Mouse (Mus musculus): ENCODE measurements at regions not wholly inside any gene's neighbourhood (a gene's known extent, or its start where the extent isn't known, plus 50 kb on each side); places are given as distances from the start of the nearest gene placed in this dataset.

DNA sequence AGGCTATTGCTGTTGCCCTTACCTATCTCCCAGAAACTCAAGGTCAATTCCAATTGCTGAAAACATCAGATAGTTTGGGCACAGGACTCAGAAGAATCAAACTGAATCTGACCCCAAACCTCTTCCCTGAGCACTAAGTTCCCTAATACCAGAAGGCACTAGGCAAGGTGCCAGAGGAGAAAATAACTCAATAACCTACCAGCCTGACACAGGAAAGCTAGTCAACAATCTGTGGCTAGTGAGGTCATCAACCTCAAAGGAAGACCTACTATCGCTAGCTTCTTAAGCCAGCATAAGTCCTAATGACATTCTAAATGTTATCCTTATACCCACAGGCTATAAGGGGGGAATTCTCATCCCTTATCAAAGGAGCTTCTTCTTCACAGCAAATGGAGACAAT, 491.2 kb downstream of the Kctd12 start:
- in situ Hi-C loops (cut with MboI; ENCODE audit: low sequenced_read_pairs): no loop called here

DNA sequence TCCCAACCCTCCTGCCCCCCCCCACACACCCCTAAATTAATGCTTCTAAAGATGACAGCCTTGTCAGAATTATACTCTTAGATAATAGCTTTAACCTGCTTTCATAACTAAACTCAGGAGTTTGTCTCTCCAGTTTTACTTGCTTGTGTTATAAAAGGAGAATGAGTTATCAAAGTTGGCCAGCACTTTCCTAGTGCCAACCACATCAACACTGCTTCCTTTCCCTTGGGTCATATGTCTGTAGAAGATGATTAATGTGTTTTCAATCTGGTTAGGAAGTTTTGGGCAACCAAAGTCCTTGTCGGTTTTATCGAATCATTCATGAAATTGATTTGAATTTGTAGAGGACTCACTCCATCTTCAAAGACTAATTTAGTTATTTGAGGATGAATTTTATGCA, 505.3 kb downstream of the Kctd12 start:
- in situ Hi-C loops (cut with MboI; ENCODE audit: low sequenced_read_pairs): no loop called here

DNA sequence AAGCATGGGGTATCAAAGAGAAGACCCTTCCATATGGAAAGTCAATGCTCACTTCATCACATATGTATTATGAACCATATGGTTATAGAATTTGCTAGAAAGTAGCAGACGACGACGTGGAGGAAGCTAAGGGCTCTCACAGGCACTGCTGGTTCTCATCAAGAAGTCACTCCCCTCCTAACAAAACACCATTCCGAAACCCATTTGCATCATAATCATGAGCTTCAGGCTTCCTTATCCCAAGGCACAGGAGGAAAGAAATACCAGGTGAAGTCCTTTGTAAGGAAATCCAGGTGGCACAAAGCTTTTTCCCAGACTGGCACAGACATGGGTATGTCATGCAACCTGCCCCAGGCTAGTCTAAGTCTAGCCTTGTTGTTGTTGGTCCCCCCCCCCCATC, 513.1 kb downstream of the Kctd12 start:
- in situ Hi-C loops (cut with MboI; ENCODE audit: low sequenced_read_pairs): no loop called here

DNA sequence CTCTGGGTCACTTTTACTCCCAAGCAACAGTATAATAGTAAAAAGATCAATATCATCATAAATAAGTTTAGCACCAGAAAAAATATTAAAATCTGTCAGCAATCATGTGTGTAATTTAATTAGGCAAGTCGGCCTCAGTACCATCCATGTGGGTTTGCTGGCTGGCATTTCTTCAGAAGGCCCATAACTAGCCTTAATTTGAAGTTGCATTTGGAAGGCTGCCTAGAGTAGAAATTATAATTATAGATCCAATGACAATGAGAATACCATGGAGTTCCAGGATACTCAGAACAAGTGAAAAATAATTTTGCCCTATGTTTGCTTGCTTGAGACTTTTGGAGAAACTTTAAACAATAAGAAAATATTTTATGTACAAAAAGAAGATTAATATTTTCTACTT, 521.4 kb downstream of the Kctd12 start:
- in situ Hi-C loops (cut with MboI; ENCODE audit: low sequenced_read_pairs): no loop called here

DNA sequence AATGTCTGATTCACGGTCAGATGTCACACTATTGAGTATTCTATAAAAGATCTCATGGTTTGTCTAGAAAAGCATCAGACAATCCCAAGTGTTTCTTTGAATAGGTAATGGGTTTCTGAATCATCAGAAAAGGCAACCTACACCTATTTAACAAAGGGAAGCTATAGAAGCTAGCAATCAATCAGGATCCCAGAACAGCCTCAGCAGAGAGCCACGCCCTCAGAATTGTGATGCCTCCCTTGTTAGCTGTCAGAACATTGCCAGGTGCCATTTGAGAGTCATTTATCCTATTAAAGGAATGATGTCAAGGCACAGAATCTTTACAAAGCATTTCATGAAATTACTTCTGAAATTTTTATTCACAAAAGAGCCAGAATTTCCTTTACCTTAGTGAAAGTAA, 542.7 kb downstream of the Kctd12 start:
- in situ Hi-C loops (cut with MboI; ENCODE audit: low sequenced_read_pairs): no loop called here

DNA sequence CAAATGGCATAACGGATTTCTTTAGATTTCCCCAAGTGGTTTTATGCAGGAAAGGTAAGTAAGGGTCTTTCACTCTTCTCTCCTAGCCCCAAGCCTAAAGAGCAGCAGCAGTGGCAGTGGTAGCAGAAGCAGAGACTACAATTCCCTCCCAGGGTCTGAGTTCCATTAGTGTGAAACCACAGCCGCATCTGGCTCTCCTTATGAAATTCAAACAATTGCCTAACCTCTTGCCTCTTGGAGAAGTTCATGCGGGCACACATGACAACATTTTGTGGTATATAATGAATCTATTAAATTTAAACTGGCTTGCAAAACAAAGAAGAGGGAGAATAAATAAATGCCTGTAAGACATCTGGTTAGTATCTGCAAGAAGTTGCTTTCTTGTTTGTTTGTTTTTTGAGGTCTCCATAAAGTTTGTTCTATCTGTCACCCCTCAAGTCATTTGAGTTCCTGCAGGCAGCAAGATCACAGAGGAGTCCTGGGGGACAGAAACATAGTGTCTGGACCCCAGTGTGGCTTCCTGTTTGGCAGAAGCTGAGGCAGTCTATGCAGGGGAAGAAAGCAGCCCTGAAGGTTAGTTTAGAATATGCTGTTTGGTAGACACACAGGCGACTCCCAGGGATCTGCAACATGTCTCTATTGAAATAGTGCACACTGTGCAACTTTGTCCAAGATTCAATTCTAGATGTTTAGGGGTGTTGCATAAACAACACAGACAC, 578.9 kb downstream of the Kctd12 start:
- in situ Hi-C loops (cut with MboI; ENCODE audit: low sequenced_read_pairs): no loop called here

DNA sequence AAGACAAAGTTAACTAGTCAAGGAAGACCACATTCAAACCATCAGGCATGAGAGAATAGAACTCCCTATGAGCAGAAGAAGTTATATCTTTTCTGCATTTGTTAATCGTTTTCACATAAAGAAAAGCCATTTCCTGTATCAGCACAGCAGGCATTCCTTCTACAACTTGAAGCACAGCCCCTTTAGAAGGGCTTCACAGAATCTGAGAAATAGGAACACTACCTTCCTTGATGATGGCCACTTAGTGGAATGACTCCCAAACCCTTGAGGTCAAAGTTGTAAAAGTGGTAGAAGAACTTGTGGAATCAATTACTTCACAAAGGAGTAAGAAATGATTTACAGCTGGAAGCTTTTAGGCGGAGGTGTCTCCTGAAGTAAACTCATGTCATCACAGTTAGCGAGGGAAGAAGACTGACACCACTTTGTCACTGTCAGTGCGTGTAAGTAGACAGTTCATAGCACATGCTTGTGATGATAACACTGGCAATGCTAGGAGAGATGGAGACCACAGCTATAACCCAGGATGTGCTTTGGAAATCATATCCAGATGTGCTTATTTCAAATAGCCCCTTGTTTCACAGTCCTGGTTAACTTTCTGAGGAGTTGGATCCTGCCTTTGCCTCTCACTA, 580.3 kb downstream of the Kctd12 start:
- in situ Hi-C loops (cut with MboI; ENCODE audit: low sequenced_read_pairs): no loop called here

DNA sequence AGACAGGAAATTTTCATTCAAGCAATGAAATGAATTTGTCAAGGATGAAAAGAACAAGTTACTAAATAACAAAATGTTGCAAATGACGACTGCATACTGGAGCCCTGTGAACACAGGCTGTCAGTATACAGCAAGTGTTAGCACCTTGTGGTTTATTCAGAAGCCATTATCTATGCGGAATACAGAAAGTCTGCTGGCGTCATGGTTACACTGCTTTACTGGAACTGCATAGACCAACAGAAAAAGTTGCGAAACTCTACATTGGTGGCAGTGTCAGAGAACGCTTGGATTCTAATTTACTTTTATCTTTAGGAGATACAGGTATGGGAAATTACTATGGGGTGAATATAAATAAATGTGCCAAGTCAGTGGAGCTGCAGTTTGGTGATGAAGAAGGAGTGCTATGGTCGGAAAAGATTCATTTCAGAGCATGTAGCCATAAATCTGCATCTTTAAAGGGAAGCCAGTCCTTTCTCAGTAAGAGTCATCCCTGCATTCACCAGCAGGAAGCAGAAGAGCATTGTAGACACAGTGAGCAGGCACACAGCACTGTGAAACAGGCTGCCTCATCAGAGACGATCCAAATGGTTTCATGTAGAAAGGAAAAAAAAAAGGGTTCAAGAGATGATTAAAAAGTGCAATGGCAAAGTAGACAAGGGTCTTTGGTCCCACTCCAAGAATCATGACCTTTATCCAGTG, 586.3 kb downstream of the Kctd12 start:
- in situ Hi-C loops (cut with MboI; ENCODE audit: low sequenced_read_pairs): no loop called here

DNA sequence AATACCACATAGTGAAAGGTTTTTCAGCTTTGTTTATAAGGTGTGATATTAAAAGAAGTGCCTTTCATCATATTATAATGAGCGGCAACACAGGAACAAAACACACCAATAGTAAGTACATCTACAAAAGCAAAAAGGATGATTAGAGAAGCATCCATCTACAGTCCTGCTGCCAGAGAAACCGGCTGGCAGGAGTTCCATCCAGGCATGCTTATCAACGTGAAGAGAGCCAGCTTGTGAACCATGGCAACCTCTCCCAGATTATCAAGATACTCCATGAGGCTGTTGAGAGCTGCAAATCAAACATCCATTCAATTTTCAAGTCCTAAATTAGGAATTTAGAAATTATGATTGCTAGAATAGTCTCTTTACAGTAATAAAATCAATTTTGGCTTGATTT, 590.1 kb downstream of the Kctd12 start:
- in situ Hi-C loops (cut with MboI; ENCODE audit: low sequenced_read_pairs): no loop called here

DNA sequence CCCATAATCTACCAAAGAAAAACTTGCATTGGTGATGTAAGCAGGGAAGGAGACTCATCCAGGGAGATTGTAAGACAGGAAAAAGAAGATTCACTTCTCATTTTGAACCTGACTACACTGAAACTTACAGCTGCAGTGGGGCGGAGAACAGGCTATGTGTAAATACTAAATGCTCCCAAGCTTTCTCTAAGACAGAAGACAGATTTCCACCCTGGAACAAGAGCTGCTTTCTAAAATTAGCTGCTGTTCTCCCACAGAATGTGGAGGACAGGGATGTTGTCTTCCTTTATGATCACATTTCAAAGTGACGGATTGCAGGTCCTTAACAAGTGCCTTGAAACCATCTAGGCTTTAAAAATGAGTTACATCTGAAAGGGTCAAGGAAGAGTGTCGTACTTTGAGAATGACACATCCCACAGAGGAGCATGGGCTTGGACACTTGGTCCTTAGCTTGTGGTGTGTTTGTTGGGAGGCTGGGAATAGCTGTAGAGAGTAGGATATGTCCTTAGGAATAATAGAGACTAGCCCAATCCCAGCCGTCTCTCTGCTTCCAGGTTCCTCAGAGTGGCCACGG, 609.4 kb downstream of the Kctd12 start:
- in situ Hi-C loops (cut with MboI; ENCODE audit: low sequenced_read_pairs): no loop called here

DNA sequence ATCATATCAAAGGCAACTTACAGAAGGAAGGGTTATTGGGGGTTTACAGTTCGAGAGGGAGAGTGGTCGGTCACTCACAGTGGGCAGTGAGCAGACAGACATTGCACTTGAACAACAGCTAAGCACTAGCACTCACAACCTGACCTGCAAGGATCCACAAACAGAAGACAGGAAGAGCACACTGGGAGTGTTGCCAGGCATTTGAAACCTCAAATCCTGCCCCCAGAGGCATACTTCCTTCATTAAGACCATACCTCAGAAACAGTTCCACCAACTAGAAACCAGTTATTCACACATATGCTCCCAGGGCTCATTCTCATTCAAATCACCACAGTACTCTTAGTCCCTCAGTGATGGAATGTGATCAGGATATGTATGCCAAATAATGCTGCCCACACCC, 620.8 kb downstream of the Kctd12 start:
- in situ Hi-C loops (cut with MboI; ENCODE audit: low sequenced_read_pairs): no loop called here

DNA sequence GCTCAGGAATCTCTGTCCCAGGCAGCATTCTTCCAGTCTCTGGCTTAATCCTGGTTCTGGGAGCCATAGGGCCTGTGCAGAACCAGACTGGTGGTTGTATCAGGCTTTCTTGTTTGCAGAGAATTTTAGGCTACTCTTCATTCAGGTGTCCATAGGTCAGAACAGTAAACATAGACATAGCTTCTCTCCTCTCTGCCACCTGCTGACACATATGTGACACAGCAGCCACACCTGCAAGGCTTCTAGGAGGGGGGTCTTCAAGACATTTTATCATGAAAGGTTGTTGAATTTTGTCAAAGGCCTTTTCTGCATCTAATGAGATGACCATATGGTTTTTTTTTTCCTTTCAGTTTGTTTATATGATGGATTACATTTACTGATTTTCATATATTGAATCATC, 599.7 kb downstream of the Lmo7 start:
- in situ Hi-C loops (cut with MboI; ENCODE audit: low sequenced_read_pairs): no loop called here

DNA sequence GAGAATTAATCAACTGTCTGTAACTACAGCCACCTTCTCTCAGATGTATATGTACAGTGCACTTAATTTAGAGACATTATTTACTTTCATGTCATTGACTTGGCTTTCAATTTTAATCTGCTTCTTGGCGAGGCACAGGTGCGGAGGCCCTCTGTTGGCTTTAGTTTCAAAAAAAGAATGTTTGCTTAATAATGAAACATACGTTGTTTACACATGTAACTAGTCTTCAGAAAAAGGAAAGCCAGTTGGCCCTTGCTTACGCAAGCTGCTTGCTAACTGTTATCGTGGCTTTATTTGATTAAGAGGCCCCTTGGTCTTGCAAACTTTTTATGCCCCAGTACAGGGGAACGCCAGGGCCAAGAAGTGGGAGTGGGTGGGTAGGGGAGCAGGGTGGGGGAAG, 576.6 kb downstream of the Lmo7 start:
- in situ Hi-C loops (cut with MboI; ENCODE audit: low sequenced_read_pairs): no loop called here

DNA sequence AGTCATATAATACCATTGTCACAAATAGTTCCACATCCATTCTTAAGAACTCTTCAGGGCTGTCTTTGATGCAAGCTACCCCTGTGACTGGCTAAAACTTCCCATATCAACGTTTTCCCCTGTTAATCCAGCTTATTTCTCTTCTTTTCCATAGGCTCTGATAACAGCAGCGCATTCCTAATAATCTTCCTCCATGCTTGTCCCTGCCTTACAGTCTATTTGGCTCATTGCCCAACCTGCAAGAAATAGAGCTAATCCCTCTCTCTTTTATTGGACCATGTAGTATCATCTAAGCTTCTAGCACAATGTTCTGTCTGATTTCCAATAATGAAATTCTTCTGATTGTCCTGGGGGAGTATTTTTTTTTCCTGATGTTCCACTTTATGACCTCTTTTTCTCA, 573.1 kb downstream of the Lmo7 start:
- in situ Hi-C loops (cut with MboI; ENCODE audit: low sequenced_read_pairs): no loop called here

DNA sequence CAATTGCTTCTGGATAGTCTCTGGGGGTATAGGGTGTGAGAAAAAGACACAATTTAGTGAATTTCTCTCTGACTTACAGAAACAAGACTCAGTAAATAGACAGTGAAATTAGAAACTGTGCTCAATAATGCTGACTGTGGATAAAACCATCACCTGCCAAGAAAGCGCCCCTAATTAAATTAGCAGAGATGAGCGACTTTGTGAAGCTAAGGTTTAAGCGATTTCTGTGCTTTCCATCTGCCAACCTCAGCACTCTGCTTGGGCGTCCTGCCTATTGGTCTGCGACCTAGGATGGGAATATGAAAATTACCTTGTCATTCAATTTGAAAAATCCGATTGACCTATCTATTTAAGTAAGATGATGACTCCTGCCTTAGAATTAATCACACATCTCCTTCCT, 570.5 kb downstream of the Lmo7 start:
- in situ Hi-C loops (cut with MboI; ENCODE audit: low sequenced_read_pairs): no loop called here

DNA sequence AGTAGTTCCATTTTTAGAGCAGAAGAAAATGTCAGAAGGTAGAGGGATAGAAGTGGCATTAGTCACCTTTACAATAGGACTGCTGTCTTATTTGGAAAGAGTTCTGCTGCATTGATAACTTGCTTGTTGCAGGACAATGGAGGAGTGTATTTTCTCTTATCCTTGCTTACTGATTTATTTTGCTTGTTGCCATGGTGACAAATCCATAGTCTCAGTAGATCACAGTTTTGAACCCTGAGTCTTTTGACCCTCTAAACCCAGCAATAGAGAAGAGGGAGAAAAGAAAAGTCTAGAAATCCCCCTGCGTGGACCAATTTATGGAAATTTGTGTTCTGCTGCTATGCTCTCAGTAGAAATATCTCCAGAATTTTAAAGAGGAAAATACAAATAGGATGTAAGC, 561.6 kb downstream of the Lmo7 start:
- in situ Hi-C loops (cut with MboI; ENCODE audit: low sequenced_read_pairs): no loop called here

DNA sequence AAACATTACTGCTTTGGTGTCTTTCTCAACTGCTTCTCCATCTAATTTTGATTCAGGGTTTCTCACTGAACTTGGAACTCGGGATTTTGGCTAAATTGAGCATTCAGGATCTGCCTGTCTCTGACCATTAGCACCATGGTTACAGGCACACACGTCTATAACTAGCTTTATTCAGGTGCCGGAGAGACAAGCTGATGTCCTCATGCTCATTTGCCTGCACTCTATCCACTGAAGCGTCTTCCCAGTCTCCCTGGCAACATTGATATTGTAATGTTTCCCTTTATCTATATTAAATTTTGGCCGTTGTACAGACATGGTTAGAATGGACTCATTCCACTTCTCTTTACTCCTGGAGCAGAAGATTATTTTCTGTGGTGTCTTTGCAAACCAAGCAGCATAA, 520.3 kb downstream of the Lmo7 start:
- in situ Hi-C loops (cut with MboI; ENCODE audit: low sequenced_read_pairs): no loop called here

DNA sequence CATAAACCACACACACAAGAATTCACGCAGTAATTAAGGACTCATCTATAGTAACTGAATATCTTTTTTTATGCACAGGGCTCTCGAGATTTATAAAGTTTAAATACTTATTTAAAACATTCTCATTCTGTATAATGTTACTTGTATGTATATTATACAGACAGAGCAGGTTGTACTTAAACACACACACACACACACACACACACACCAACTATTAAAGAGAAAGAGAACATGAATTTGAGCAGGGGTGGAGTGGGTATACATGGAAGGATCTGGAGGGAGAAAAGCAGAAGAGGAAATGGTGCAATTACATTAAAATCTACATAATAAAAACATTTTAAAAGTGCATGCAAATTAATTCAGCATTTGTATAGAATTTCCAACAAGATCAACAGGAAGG, 518.8 kb downstream of the Lmo7 start:
- in situ Hi-C loops (cut with MboI; ENCODE audit: low sequenced_read_pairs): no loop called here

DNA sequence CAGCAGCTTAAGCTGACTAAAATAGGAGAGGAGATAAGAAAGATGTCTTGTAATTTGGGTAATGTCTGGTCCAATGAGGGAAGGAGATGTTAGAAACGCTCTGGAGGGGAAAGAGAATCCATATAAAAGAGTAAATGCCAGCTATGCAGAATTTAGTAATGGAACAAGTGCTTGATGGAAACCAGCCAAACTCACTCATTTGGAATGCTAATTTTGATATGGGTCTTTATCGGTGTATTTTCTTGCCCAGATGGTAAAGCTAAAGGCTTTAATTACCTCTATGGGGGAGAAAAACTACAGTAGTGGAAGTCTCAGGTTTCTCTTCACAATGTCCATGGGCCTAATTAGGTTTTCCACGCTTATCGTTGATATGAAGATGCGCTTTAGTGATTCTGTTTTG, 518.3 kb downstream of the Lmo7 start:
- in situ Hi-C loops (cut with MboI; ENCODE audit: low sequenced_read_pairs): no loop called here

DNA sequence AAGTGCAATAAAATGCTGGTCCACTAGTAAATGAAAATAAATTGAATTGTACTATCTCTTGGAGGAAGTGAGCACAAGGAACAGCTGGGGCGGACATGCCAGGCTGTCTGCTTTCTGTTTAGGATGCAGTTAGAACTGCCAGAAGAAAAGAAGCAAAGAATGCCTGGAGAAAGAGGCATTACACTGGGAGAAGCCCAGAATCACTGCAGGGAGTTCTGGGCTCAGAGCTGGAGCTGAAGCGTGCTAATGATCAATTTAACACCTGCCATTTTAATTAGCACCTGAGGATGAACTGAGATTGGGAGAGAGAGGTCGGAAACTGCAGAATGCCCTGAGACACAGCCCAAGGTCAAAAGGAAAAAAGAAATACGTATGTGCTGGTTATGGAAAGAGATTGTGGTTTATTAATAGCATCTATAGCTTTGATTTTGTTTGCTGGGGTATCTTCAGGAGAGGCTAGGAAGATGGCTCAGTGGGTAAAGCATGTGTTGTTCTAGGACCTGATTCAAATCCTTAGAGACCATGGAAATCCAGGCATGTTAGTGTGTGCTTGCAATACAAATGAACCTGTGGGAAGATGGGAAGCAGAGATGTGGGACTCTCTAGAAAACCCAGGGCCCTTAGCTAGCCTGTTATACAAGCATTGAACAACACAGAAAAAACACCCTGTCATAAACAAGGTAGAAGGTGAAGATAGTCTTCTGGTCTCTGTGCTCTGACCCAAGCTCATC, 514.2 kb downstream of the Lmo7 start:
- in situ Hi-C loops (cut with MboI; ENCODE audit: low sequenced_read_pairs): no loop called here

DNA sequence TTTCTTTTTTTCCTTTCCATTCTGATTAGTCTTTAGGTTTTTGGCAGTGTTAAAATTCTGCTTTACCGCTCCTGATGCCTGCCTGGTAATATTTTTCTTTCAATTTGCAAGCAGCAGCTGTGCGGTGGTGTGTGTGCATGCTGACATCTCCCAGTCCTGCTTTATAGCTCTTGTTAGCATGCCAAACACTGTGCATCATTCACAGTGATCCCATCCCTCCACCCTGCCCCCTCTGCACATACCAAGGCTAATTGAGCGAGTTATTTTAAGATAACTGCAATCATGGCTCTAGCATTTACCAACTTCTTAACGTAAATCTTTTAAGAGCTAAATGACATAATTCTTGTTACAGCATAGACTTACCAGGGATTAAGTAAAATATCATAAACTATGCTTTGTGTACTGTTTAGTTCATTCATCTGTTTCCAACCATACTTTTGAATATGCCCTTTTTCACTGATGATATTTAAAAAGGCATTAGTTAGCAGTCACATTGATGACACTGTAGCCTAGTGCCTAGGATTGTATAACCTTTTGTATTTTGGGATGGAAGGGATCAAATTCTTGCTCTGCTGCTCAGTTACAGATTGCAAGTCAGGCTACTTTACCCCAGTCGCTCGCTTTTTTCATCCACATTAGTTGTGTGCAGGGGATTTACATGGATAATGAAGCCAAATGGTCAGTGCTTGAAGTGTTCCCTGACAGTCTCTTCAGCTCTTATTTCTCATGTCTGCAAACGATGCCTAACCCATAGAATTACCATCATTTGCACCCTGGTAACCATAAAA, 487.0 kb downstream of the Lmo7 start:
- in situ Hi-C loops (cut with MboI; ENCODE audit: low sequenced_read_pairs): no loop called here

Measured in CH12F3 (cell line).